Mouse (Mus musculus): ENCODE data around the gene Ddx25.

GRCm38 (mm10) chr9:35539001-35539750 lies 19.2 kb downstream of the Ddx25 start:
- TF ChIP-seq CTCF (IDR thresholded peaks at IDR 0.05; ENCODE audit: low read depth) (no peak), EP300 (IDR thresholded peaks at IDR 0.05; ENCODE audit: low read depth) (no peak)
